Mouse (Mus musculus): ENCODE results near the gene Rexo1.
A peak's percentile ranks its signal among the peaks of the same experiment; 100 is the strongest.

The Rexo1 gene

GRCm38 (mm10) chr10:80553997-80554396, 7.4 kb downstream of the Rexo1 start:
- no peak for DNase-seq (ENCODE audit: low spot score in 2 of 2)

GRCm38 (mm10) chr10:80553575-80553974, 7.8 kb downstream of the Rexo1 start:
- no peak for DNase-seq (ENCODE audit: low spot score in 2 of 2)

- DNase-seq (ENCODE audit: low spot score in 2 of 2) = no peak
Measured at GRCm38 (mm10) chr10:80552364-80552763, 9.0 kb downstream of the Rexo1 start.

- no peak for DNase-seq (ENCODE audit: low spot score in 2 of 2)
Measured at GRCm38 (mm10) chr10:80549279-80549678, 12.1 kb downstream of the Rexo1 start.

- DNase-seq (ENCODE audit: low spot score in 2 of 2) = peak; percentile 31 to 52
Measured at GRCm38 (mm10) chr10:80548428-80549006, 12.8 kb downstream of the Rexo1 start.

- no peak for DNase-seq (ENCODE audit: low spot score in 2 of 2)
Measured at GRCm38 (mm10) chr10:80547539-80547938, 13.8 kb downstream of the Rexo1 start.

- no peak for DNase-seq (ENCODE audit: low spot score in 2 of 2)
Measured at GRCm38 (mm10) chr10:80546945-80547344, 14.4 kb downstream of the Rexo1 start.

GRCm38 (mm10) chr10:80545590-80545989, 15.8 kb downstream of the Rexo1 start:
- no peak for DNase-seq (ENCODE audit: low spot score in 2 of 2)

- no peak for DNase-seq (ENCODE audit: low spot score in 2 of 2)
Measured at GRCm38 (mm10) chr10:80543873-80544272, 17.5 kb downstream of the Rexo1 start.

- no peak for DNase-seq (ENCODE audit: low spot score in 2 of 2)
Measured at GRCm38 (mm10) chr10:80539493-80539892, 21.9 kb downstream of the Rexo1 start.

- peak; percentile 39 to 57 for DNase-seq (ENCODE audit: low spot score in 2 of 2)
Measured at GRCm38 (mm10) chr10:80538710-80539394, 22.5 kb downstream of the Rexo1 start, which contains the start of gene Atp8b3. TSS of gene Atp8b3 (minus strand) at chr10:80539124.

- no peak for DNase-seq (ENCODE audit: low spot score in 2 of 2)
Measured at GRCm38 (mm10) chr10:80538180-80538579, 23.2 kb downstream of the Rexo1 start.

GRCm38 (mm10) chr10:80535711-80536110, 25.6 kb downstream of the Rexo1 start:
- DNase-seq (ENCODE audit: low spot score in 2 of 2) = no peak

GRCm38 (mm10) chr10:80535071-80535470, 26.3 kb downstream of the Rexo1 start:
- DNase-seq (ENCODE audit: low spot score in 2 of 2) = no peak

GRCm38 (mm10) chr10:80533704-80534103, 27.7 kb downstream of the Rexo1 start:
- DNase-seq (ENCODE audit: low spot score in 2 of 2) = no peak

GRCm38 (mm10) chr10:80532783-80533182, 28.6 kb downstream of the Rexo1 start:
- no peak for DNase-seq (ENCODE audit: low spot score in 2 of 2)

- DNase-seq (ENCODE audit: low spot score in 2 of 2) = no peak
Measured at GRCm38 (mm10) chr10:80526172-80526571, 35.2 kb downstream of the Rexo1 start.

- DNase-seq (ENCODE audit: low spot score in 2 of 2) = no peak
Measured at GRCm38 (mm10) chr10:80523299-80523698, 38.1 kb downstream of the Rexo1 start.

GRCm38 (mm10) chr10:80519287-80519686, 42.1 kb downstream of the Rexo1 start:
- no peak for DNase-seq (ENCODE audit: low spot score in 2 of 2)

GRCm38 (mm10) chr10:80513739-80514138, 47.6 kb downstream of the Rexo1 start:
- no peak for DNase-seq (ENCODE audit: low spot score in 2 of 2)

- no peak for DNase-seq (ENCODE audit: low spot score in 2 of 2)
Measured at GRCm38 (mm10) chr10:80510273-80510660, 51.1 kb downstream of the Rexo1 start.

GRCm38 (mm10) chr10:80509412-80510272, 51.7 kb downstream of the Rexo1 start:
- peak; percentile 54 to 80 for DNase-seq (ENCODE audit: low spot score in 2 of 2)

GRCm38 (mm10) chr10:80506222-80506621, 55.1 kb downstream of the Rexo1 start:
- DNase-seq (ENCODE audit: low spot score in 2 of 2) = peak; percentile 22 to 50

Data from urinary bladder, adult 18-20 months (tissue).